Mouse (Mus musculus) embryonic facial prominence, embryonic 13.5 days (tissue): Measurements from ENCODE around the gene Olfr56. TPM values are rescaled to one million over a fixed set of nuclear protein-coding genes. Genes with fewer than 3 reads are reported as not detected.
"Not testable (repeated sequence)": the region's sequence is repeated elsewhere in the genome, so short reads cannot be mapped to it uniquely, and the experiment has no call there.

Source experiments
- ATAC-seq: fragments of 200-750 bp; cut with Nextera tagmentation; 2 replicates; pipeline ENCODE4 v1.8.0; 2017; ENCODE audit warnings: low read depth; ENCODE audit not compliant: insufficient number of reproducible peaks, insufficient read depth, low FRiP score, low TSS enrichment
- H3K27ac ChIP-seq: fragments of 300-500 bp; sonication (generic); 2 replicates; pipeline ENCODE4 v1.5.1; 2015; ENCODE audit warnings: moderate library complexity, mild to moderate bottlenecking, inconsistent platforms
- H3K27me3 ChIP-seq: fragments of 300-500 bp; sonication (generic); 2 replicates; pipeline ENCODE4 v1.6.1; 2015; ENCODE audit warnings: mild to moderate bottlenecking, inconsistent platforms
- H3K36me3 ChIP-seq: fragments of 300-500 bp; sonication (generic); 2 replicates; pipeline ENCODE4 v1.6.1; 2015; ENCODE audit warnings: mild to moderate bottlenecking, inconsistent platforms
- H3K4me1 ChIP-seq: fragments of 300-500 bp; sonication (generic); 2 replicates; pipeline ENCODE4 v1.6.1; 2015; ENCODE audit warnings: inconsistent platforms
- H3K4me2 ChIP-seq: fragments of 300-500 bp; sonication (generic); 2 replicates; pipeline ENCODE4 v1.6.1; 2015; ENCODE audit warnings: moderate library complexity, mild to moderate bottlenecking, inconsistent platforms
- H3K4me3 ChIP-seq: fragments of 300-500 bp; sonication (generic); 2 replicates; pipeline ENCODE4 v1.5.1; 2015; ENCODE audit warnings: mild to moderate bottlenecking, inconsistent platforms
- H3K9ac ChIP-seq: fragments of 300-500 bp; sonication (generic); 2 replicates; pipeline ENCODE4 v1.6.1; 2015; ENCODE audit warnings: mild to moderate bottlenecking, inconsistent platforms
- H3K9me3 ChIP-seq: fragments of 300-500 bp; sonication (generic); 2 replicates; pipeline ENCODE4 v1.6.1; 2016; ENCODE audit warnings: inconsistent platforms
- WGBS: fragments of 180-500 bp; shearing (Covaris S2); methylation state at CpG from one replicate; pipeline ENCODE4 v1.1.7; 2015; ENCODE audit warnings: mixed read lengths; 5-methylcytosine and 5-hydroxymethylcytosine counted together
- polyA plus RNA-seq: library from polyadenylated mRNA; unstranded; fragments of >200 nt; fragmentation: Nextera tagmentation; extraction: Ambion mirVana; gene quantifications from 2 replicates; pipeline ENCODE4 v1.2.1, GENCODE M21; 2015

The Olfr56 gene
- polyA plus RNA-seq, 1 experiment from 2014 or later: not detected

GRCm38 (mm10) chr11:48991740-48992520, 13.2 kb downstream of the Olfr56 start, which contains the start of gene Gm12185:
Gm12185 (minus strand) TSS chr11:48992226.
- not testable (repeated sequence) for ATAC-seq, H3K27ac ChIP-seq
- WGBS: 62% methylated on average over 4 of the region's 4 CpGs

GRCm38 (mm10) chr11:48993296-48993695, 14.6 kb downstream of the Olfr56 start:
- not testable (repeated sequence) for H3K9me3 ChIP-seq, H3K36me3 ChIP-seq, ATAC-seq, H3K4me1 ChIP-seq, H3K4me3 ChIP-seq, H3K4me2 ChIP-seq, H3K27me3 ChIP-seq, H3K27ac ChIP-seq, H3K9ac ChIP-seq
- WGBS: 67% methylated on average over 10 of the region's 10 CpGs

More at GRCm38 (mm10) chr11:48991740-48992520, 13.2 kb downstream of the Olfr56 start, which contains the start of gene Gm12185:
- H3K36me3 ChIP-seq, H3K9ac ChIP-seq, H3K4me1 ChIP-seq, H3K4me2 ChIP-seq, H3K9me3 ChIP-seq, H3K4me3 ChIP-seq, H3K27me3 ChIP-seq: not testable (repeated sequence)

GRCm38 (mm10) chr11:48994018-48994417, 15.3 kb downstream of the Olfr56 start, which contains the start of gene Tgtp1:
Tgtp1 (minus strand) TSS chr11:48994172.
- not testable (repeated sequence) for H3K4me3 ChIP-seq, H3K4me2 ChIP-seq, ATAC-seq, H3K4me1 ChIP-seq, H3K36me3 ChIP-seq, H3K9ac ChIP-seq, H3K27me3 ChIP-seq, H3K9me3 ChIP-seq
- 22% methylated on average over 2 of the region's 2 CpGs for WGBS
- H3K27ac ChIP-seq: 0 out of 2 replicates have a peak within 1 kb of the TSS, but pooled peaks have one; percentile 16

- H3K9ac ChIP-seq, ATAC-seq, H3K4me2 ChIP-seq, H3K36me3 ChIP-seq, H3K4me3 ChIP-seq, H3K27ac ChIP-seq, H3K27me3 ChIP-seq, H3K9me3 ChIP-seq, H3K4me1 ChIP-seq: not testable (repeated sequence)
- 83% methylated on average over 1 of the region's 1 CpGs for WGBS
These were observed 21.7 kb downstream of the Olfr56 start for GRCm38 (mm10) chr11:49000411-49000810.

- H3K9ac ChIP-seq, H3K4me3 ChIP-seq, H3K4me2 ChIP-seq, H3K27ac ChIP-seq, H3K36me3 ChIP-seq, H3K27me3 ChIP-seq, H3K9me3 ChIP-seq, H3K4me1 ChIP-seq, ATAC-seq: not testable (repeated sequence)
- WGBS: 75% methylated on average over 2 of the region's 2 CpGs
These were observed 27.6 kb downstream of the Olfr56 start for GRCm38 (mm10) chr11:49006317-49006716.

- not testable (repeated sequence) for H3K27me3 ChIP-seq, H3K9ac ChIP-seq, H3K27ac ChIP-seq, H3K36me3 ChIP-seq, H3K9me3 ChIP-seq, H3K4me2 ChIP-seq, H3K4me1 ChIP-seq, H3K4me3 ChIP-seq
- 54% methylated on average over 1 of the region's 1 CpGs for WGBS
- peak; percentile 52; the same call in 1 of the 2 replicates for ATAC-seq
These were observed 28.1 kb downstream of the Olfr56 start for GRCm38 (mm10) chr11:49006785-49007184.

GRCm38 (mm10) chr11:49012074-49012473, 33.4 kb downstream of the Olfr56 start:
- not testable (repeated sequence) for H3K9ac ChIP-seq, H3K9me3 ChIP-seq, H3K36me3 ChIP-seq, H3K4me3 ChIP-seq, H3K27me3 ChIP-seq, H3K4me2 ChIP-seq, H3K4me1 ChIP-seq, ATAC-seq, H3K27ac ChIP-seq

GRCm38 (mm10) chr11:49050064-49050463, 71.4 kb downstream of the Olfr56 start:
- not testable (repeated sequence) for ATAC-seq, H3K4me2 ChIP-seq, H3K36me3 ChIP-seq, H3K27ac ChIP-seq, H3K4me1 ChIP-seq, H3K4me3 ChIP-seq, H3K27me3 ChIP-seq, H3K9me3 ChIP-seq, H3K9ac ChIP-seq

- H3K4me2 ChIP-seq, H3K27ac ChIP-seq, H3K9ac ChIP-seq, H3K4me1 ChIP-seq, H3K27me3 ChIP-seq, H3K36me3 ChIP-seq, ATAC-seq, H3K4me3 ChIP-seq, H3K9me3 ChIP-seq: not testable (repeated sequence)
- WGBS: 86% methylated on average over 1 of the region's 6 CpGs
These were observed 72.6 kb downstream of the Olfr56 start, which contains the start of gene 9930111J21Rik2 for GRCm38 (mm10) chr11:49051093-49051891. 9930111J21Rik2 (minus strand) TSS chr11:49051242.

GRCm38 (mm10) chr11:49051894-49052293, 73.2 kb downstream of the Olfr56 start:
- H3K9ac ChIP-seq, ATAC-seq, H3K36me3 ChIP-seq, H3K9me3 ChIP-seq, H3K4me3 ChIP-seq, H3K4me1 ChIP-seq, H3K27me3 ChIP-seq, H3K4me2 ChIP-seq, H3K27ac ChIP-seq: not testable (repeated sequence)
- no CpG with 5 or more reads among the region's 5 CpGs for WGBS

- ATAC-seq: not testable (repeated sequence)
These were observed 81.4 kb downstream of the Olfr56 start for GRCm38 (mm10) chr11:49060061-49060460.

GRCm38 (mm10) chr11:49061865-49062264, 83.2 kb downstream of the Olfr56 start:
- ATAC-seq: not testable (repeated sequence)

More at GRCm38 (mm10) chr11:49060061-49060460, 81.4 kb downstream of the Olfr56 start:
- not testable (repeated sequence) for H3K27me3 ChIP-seq, H3K27ac ChIP-seq, H3K4me2 ChIP-seq, H3K36me3 ChIP-seq, H3K9me3 ChIP-seq, H3K9ac ChIP-seq, H3K4me3 ChIP-seq, H3K4me1 ChIP-seq
- 65% methylated on average over 2 of the region's 3 CpGs for WGBS

More at GRCm38 (mm10) chr11:49061865-49062264, 83.2 kb downstream of the Olfr56 start:
- not testable (repeated sequence) for H3K9me3 ChIP-seq, H3K36me3 ChIP-seq, H3K4me3 ChIP-seq, H3K27ac ChIP-seq, H3K4me1 ChIP-seq, H3K4me2 ChIP-seq, H3K27me3 ChIP-seq, H3K9ac ChIP-seq
- 71% methylated on average over 2 of the region's 2 CpGs for WGBS
